Mouse (Mus musculus) cerebellum, adult 2 months (tissue): ENCODE data around the gene Mrps16.

Experiments
- CTCF ChIP-seq: fragments of 200-500 bp; IDR thresholded peaks from 2 replicates; pipeline ENCODE4 v1.5.1; 2011; ENCODE audit warnings: low read depth, mild to moderate bottlenecking, control low read depth, low read length, moderate library complexity, borderline replicate concordance; ENCODE audit not compliant: insufficient read depth
- POLR2A ChIP-seq: fragments of 200-500 bp; IDR thresholded peaks from 2 replicates; pipeline ENCODE4 v1.6.1; 2011; ENCODE audit warnings: low read length, control low read depth, borderline replicate concordance; ENCODE audit not compliant: insufficient read depth

DNA sequence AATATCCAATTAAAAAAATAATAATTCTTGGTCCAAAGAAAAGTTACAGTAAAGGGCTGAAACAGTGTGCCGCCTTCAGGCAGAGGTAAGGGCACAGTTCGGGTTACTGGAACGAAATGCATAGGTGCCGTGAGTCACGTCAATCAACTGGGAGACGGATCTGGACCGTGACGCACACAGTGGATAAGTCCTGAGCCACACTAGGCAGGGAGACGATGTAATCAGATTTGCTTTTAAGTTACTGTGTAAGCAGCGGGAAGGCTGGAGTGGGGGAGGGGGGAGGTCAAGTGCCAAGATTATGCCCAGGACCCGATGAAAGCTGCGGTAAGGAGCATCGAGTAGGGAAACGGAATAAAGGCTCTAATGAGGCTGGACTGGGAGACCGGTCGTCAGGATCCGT is 48.8 kb upstream of the Mrps16 start:
- TF ChIP-seq CTCF (no peak), POLR2A (no peak)
